Mouse (Mus musculus) gastrocnemius, adult 8-10 months (tissue): ENCODE measurements around the gene Rptn. TPM values are rescaled to one million over a fixed set of nuclear protein-coding genes. Genes with fewer than 3 reads are reported as not detected.

Experiments
- microRNA-seq: library from miRNA; unstranded; fragments of <30 nt; microRNA quantifications from one replicate; pipeline ENCODE4 v1.2.0, GENCODE M21; 2022
- total RNA-seq, 4 experiments: library from RNA; stranded (reverse); gene quantifications; 2 replicates each; pipeline ENCODE4 v1.2.4; 2022

The Rptn gene
- total RNA-seq, 4 experiments from 2014 or later = not detected

Small RNA genes lying within 50 kb of the gene (microRNA-seq; reads per million reads assigned to microRNA genes)
- gene Gm22752 = not detected
- gene Gm44353 = not detected

Other genes with a start within 250 kb of the Rptn start
- gene Crnn, start 248.9 kb upstream of the Rptn start, total RNA-seq = not detected
- not detected for gene Flg2, start 196.4 kb upstream of the Rptn start, total RNA-seq
- gene Flg, start 120.2 kb upstream of the Rptn start, total RNA-seq = not detected
- not detected for gene Hrnr, start 74.0 kb upstream of the Rptn start, total RNA-seq
- under 1 TPM in 2 of 4 experiments, not detected in 2; 0.05 TPM for gene Tchh, start 48.6 kb downstream of the Rptn start, total RNA-seq
- not detected for gene Tchhl1, start 75.1 kb downstream of the Rptn start, total RNA-seq
- 10 to 100 TPM; 14.8 to 39.6 (median 19.8) TPM for gene S100a11, start 126.8 kb downstream of the Rptn start, total RNA-seq
- 10 to 100 TPM; 16.5 to 34.3 (median 26.9) TPM for gene S100a10, start 161.4 kb downstream of the Rptn start, total RNA-seq